Mouse (Mus musculus) embryonic stem cell, embryonic (primary cell): ENCODE measurements around the gene Auts2.

Experiments
- CTCF ChIA-PET, 4 experiments: fragments of 300-600 bp in 2 of 4; fragments of 350-600 bp in 2 of 4; sonication (Branson Sonifier 250); formaldehyde crosslinking; loops; one replicate each; lab custom pipeline; 2022; ENCODE audit warnings: inconsistent platforms in 2 of 4; lab: Charles Lee
- POLR2A ChIA-PET, 4 experiments: fragments of 300-600 bp in 2 of 4; fragments of 350-600 bp in 2 of 4; sonication (Branson Sonifier 250); formaldehyde crosslinking; loops; one replicate each; lab custom pipeline; 2022; ENCODE audit warnings: antibody characterized with exemption in 4 of 4, inconsistent platforms in 1 of 4; lab: Charles Lee

Auts2 gene

GRCm38 (mm10) chr5:132435401-132435800 is 107.7 kb downstream of the Auts2 start:
- ChIA-PET CTCF (no interaction called here), POLR2A (no interaction called here)

- ChIA-PET CTCF (no interaction called here), POLR2A (no interaction called here)
These were observed 109.6 kb downstream of the Auts2 start for GRCm38 (mm10) chr5:132433377-132434115.

GRCm38 (mm10) chr5:132429363-132429762 is 113.8 kb downstream of the Auts2 start:
- CTCF ChIA-PET, result interaction anchor here in 2 of 4 experiments (0.7 to 1.2 kb wide), 2 partner anchors 12 to 235 kb away, joined by 3 to 4 read pairs; no protein-coding TSS in a partner anchor
- POLR2A ChIA-PET, result interaction anchor here in 1 of 4 experiments (0.7 to 1.2 kb wide), 2 partner anchors 8 to 9 kb away, joined by 3 read pairs; no protein-coding TSS in a partner anchor

GRCm38 (mm10) chr5:132426342-132426741 is 116.8 kb downstream of the Auts2 start:
- ChIA-PET CTCF (no interaction called here), POLR2A (interaction anchor here in 1 of 4 experiments (1.3 kb wide), 1 partner anchor 118 kb away, joined by 3 read pairs; no protein-coding TSS in a partner anchor)

- ChIA-PET POLR2A (interaction anchor here in 1 of 4 experiments (1.3 kb wide), 1 partner anchor 118 kb away, joined by 3 read pairs; no protein-coding TSS in a partner anchor), CTCF (no interaction called here)
These were observed 117.3 kb downstream of the Auts2 start for GRCm38 (mm10) chr5:132425792-132426309.

- ChIA-PET POLR2A (interaction anchor here in 1 of 4 experiments (1.5 kb wide), 1 partner anchor 8 kb away, joined by 3 read pairs; no protein-coding TSS in a partner anchor), CTCF (no interaction called here)
These were observed 132.7 kb downstream of the Auts2 start for GRCm38 (mm10) chr5:132410338-132410852.

- ChIA-PET POLR2A (interaction anchor here in 1 of 4 experiments (0.9 to 1.5 kb wide), 3 partner anchors 9 to 12 kb away, joined by 3 read pairs; no protein-coding TSS in a partner anchor), CTCF (interaction anchor here in 1 of 4 experiments (0.6 kb wide), 1 partner anchor 135 kb away, joined by 3 read pairs; no protein-coding TSS in a partner anchor)
These were observed 134.1 kb downstream of the Auts2 start for GRCm38 (mm10) chr5:132408892-132409575.

- ChIA-PET CTCF (no interaction called here), POLR2A (interaction anchor here in 2 of 4 experiments (0.5 to 1.2 kb wide), 2 partner anchors 8 to 1353 kb away, joined by 3 to 6 read pairs; no protein-coding TSS in a partner anchor)
These were observed 142.6 kb downstream of the Auts2 start for GRCm38 (mm10) chr5:132400556-132400955.

- CTCF ChIA-PET, result no interaction called here
- POLR2A ChIA-PET, result interaction anchor here in 3 of 4 experiments (0.6 to 1.3 kb wide), 5 partner anchors 9 to 1833 kb away, joined by 3 to 5 read pairs (median 4); partner anchors contain the start of gene Auts2 (in 1 of the 3)
These were observed 143.7 kb downstream of the Auts2 start for GRCm38 (mm10) chr5:132399486-132399885.

- ChIA-PET POLR2A (no interaction called here), CTCF (no interaction called here)
These were observed 147.2 kb downstream of the Auts2 start for GRCm38 (mm10) chr5:132395922-132396321.

- CTCF ChIA-PET, result interaction anchor here in 1 of 4 experiments (0.5 kb wide), 1 partner anchor 1670 kb away, joined by 3 read pairs; no protein-coding TSS in a partner anchor
- POLR2A ChIA-PET, result interaction anchor here in 2 of 4 experiments (0.5 to 0.6 kb wide), 2 partner anchors 26 to 887 kb away, joined by 3 to 5 read pairs; no protein-coding TSS in a partner anchor
These were observed 148.2 kb downstream of the Auts2 start for GRCm38 (mm10) chr5:132394800-132395575.

- ChIA-PET POLR2A (no interaction called here), CTCF (interaction anchor here in 1 of 4 experiments (0.7 kb wide), 1 partner anchor 891 kb away, joined by 11 read pairs; no protein-coding TSS in a partner anchor)
These were observed 151.0 kb downstream of the Auts2 start for GRCm38 (mm10) chr5:132391831-132392763.

- ChIA-PET CTCF (interaction anchor here in 1 of 4 experiments (0.7 kb wide), 1 partner anchor 209 kb away, joined by 3 read pairs; no protein-coding TSS in a partner anchor), POLR2A (interaction anchor here in 1 of 4 experiments (1.2 kb wide), 2 partner anchors 11 to 13 kb away, joined by 3 to 4 read pairs; no protein-coding TSS in a partner anchor)
These were observed 154.4 kb downstream of the Auts2 start for GRCm38 (mm10) chr5:132388746-132389145.

- CTCF ChIA-PET, result no interaction called here
These were observed 157.8 kb downstream of the Auts2 start for GRCm38 (mm10) chr5:132385244-132385855.

GRCm38 (mm10) chr5:132380261-132380660 is 162.9 kb downstream of the Auts2 start:
- POLR2A ChIA-PET, result interaction anchor here in 1 of 4 experiments (0.6 kb wide), 2 partner anchors 37 to 46 kb away, joined by 4 to 5 read pairs; no protein-coding TSS in a partner anchor
- CTCF ChIA-PET, result no interaction called here

More at GRCm38 (mm10) chr5:132385244-132385855, 157.8 kb downstream of the Auts2 start:
- POLR2A ChIA-PET, result no interaction called here

GRCm38 (mm10) chr5:132378977-132379376 is 164.2 kb downstream of the Auts2 start:
- ChIA-PET CTCF (interaction anchor here in 1 of 4 experiments (0.7 kb wide), 1 partner anchor 147 kb away, joined by 4 read pairs; no protein-coding TSS in a partner anchor), POLR2A (no interaction called here)
